Mouse (Mus musculus) monocyte, adult 2 months (primary cell): ENCODE results near the gene Per3.

Experiments used
- DNase-seq, 2 experiments: peaks; one replicate each; pipeline ENCODE4 v3.0.0; 2022; ENCODE audit warnings: low spot score in 2 of 2, low read depth in 1 of 2

The Per3 gene

DNA sequence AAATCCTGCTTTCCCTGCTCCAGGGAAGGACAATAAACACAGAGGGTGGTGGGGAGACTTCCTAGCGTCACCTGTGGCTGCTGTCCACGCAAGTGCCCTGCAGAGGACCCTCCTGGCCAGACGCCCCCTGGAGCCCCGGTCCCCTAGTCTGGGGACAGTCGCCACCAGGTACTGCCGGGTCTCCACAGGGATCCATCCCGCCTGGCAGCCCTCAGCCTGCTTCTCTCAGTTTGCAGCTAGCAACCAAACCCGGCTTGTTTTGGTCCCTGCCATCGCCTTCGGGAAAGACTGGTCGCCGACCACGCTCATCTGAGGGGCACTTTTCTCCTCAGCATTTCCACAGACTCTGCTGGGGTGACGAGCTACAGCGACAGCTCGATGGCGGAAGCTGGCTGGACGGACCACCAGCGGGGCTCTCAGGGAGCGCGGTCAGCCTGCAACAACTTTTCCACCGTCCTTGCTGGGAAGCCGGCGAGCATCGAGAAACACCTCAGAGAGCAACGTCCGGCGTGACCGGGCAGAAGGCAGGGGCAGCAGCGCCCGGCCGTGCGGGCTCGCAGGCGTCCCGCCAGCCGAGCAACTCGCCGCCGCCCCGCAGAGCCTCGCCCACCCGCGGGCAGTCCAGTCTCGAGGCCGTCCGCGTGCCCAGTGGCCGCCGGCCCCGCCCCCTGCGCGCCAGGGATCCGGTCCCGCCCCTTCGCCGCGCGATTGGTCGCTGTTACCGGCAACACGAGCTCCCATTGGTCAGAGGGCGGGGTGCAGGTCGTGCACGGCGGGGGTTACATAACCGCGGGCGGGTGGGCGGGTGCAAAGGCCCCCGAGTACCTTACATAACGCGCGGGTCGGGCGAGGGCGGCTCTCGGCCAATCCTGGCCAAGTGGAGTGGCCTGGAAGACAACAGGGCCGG lies at the start of gene Per3:
Gene Per3 (minus strand): TSS at position 629 of the 907 bp plus-strand sequence.
- peak; percentile 81 to 90 for DNase-seq

DNA sequence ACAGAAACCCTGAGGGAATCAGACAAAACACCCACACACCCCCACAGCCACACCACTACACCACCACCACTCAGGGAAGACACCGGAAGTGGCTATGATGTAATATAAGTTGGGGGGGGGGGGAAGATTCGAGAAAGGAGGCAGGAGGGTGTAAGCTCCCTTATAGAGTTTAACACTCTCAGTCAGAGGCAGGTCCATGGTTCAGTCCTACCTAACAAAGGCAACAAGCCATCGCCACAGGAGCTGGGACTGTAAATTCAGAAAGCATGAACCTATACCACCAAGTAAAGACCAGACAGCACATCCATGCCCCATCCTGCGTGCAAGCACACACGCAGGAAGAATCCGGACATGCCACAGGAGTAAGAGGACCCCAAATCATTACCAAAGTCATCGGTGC lies 44.8 kb upstream of the Per3 start, which contains the start of gene Gm13090:
Gene Gm13090 (plus strand): TSS at position 301 of the 400 bp plus-strand sequence.
- DNase-seq: no peak

DNA sequence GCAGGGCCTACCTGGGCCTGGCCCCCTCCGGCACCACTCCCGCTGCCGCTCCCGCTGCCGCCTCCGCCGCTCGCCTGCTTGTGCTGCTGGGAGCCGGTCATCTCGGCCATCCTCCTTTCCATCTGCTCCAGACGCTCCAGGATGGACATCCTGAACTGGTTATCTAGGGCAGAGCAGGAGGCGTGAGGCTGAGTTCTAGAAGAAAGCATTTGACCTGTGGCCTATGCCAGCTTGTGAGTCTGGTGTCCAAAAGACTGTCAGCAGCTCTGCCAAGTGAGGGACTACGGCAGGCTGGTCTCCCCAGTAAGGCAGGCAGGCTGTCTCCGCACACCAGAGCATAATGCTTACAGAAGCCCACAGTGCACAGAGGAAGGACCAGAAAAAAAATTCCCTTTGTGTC lies 44.4 kb upstream of the Per3 start:
- DNase-seq: no peak

DNA sequence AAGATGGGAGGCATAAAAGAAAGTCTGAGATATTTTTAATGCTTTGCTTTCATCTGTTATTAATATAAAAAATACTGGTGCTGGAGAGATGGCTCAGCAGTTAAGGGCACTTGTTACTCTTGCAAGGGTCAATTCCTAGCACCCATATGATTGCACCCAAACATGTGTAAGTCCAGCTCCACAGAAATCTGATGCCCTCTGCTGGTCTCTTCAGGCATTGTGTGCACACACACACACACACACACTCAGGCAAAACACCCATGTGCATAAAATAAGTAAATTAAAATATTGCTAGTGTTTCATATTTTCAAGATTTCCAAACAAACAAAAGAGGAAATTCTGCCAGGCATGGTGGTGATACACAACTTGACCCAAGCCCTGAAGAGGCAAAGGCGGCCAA lies 42.9 kb upstream of the Per3 start:
- no peak for DNase-seq

DNA sequence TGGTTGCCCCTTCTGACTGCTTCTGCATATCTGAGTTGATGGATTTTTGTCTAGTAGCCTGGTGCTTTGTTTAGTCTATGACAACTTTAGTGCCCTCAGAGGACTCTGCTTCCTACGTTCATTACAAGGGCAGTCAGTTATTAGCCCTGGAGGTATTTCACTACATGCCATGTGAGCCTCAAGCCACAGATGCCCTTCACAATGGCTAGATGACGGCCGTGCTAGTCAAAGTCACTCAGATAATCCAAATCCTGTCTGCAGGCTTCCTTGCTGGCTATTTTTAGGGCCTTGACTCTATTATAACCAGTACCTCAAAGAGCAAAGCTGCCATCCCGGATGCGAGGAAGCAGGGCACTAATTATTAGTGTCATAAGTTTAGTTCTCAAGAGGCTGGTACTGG lies 38.6 kb upstream of the Per3 start:
- no peak for DNase-seq

DNA sequence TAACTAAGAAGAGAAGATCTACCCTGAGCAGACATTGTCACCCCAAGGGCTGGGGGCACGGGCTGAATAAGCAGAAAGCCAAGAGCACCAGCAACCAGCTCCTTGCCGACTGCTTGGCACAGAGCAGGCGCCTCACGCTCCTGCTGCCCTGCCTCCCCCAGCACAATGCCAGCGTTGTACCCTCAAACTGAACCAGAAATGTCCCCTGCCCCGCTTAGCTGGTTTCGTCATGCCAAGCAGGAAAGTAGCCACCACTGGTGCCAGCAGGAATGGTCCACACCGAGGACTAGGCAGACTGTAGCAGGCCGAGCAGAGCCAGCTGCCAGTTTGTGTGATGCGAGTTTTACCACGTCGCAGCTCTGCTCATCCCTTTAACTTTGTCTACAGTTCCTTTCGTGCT lies 37.5 kb upstream of the Per3 start:
- no peak for DNase-seq

DNA sequence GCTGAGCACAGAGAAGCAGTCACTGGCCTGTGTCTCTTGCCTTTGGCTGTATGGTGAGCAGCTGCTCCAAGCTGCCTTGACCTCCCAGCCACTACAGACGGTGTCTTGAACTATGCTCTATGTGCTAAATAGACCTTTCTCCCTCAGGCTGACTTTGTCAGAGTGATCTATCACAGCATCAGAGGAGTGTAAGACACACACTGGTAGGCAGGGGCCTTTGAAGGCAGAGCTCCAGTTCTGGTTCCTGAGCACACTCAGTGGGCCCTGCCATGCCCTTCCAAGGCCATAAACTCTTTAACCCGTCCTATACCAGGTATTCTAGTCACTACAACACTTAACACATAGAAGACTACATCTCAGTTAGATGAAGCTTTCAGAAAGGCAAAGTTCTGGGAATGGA lies 36.9 kb upstream of the Per3 start:
- DNase-seq: no peak

DNA sequence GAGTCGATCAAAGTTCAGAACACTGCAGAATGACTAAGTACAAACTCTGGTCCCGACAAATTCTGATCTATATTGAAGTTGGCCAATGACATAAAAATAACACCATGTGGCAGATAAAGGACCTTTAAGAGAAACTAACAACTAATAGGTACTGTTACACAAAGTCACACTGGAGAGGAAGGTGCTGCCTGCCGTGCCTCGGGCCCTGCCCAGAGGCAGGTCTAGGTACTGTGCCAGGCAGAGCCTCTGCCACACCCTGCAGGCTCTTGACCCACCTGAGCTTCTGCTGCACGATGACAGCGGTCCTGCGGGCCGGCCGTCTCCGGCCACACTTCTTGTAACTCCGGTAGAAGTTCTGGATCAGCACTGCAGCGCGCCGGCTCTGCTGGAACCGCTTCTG lies 30.4 kb upstream of the Per3 start:
- DNase-seq: no peak

DNA sequence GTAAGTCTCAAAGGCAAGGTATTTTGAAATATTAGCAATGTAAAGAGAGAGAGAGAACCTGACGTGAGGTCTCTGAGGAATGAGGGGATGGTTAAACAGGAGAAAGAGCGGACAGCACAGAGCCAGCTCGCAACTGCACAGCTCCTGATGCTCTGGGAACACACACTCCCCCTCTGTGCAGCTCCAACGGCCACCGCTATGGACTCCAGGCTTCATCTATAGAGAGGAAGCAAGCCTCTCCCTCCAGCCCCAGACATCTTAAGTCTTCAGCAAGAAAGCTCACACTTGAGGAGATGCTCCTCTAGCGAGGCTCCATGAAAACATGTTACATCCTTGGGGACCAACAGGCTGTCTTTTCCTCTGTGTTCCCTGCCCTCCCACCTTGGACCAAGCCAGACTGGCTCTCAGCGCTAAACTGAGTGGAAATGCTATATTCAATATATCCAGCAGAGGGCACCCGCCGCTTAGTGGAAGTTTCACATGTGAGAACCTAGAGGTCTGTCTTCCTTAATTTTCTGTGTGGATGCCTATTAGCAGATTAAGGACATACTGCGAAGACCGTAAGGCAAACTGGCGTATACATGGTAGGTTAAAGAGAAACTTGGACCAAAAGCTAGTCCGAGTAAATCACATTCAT lies 28.8 kb upstream of the Per3 start:
- DNase-seq: peak; percentile 13 to 51

DNA sequence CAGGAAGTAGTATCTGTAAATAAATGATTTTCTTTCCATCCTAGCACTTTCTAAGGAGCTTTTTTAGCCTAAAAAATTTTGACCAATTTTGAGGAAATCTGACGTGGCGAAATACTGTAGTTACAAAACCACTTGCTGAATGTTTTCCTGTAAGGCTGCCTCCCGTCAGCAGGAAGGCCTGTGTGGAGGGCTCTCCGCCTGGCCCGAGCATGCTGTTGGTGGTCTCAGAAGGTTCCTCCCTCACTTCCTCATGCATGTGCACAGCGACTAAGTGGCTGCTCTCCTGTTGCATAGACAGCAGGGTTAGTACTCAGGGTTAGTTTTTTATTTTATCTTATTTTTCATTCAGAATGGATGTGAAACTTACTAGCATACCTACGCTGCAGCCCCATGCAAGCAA lies 26.5 kb upstream of the Per3 start:
- no peak for DNase-seq

DNA sequence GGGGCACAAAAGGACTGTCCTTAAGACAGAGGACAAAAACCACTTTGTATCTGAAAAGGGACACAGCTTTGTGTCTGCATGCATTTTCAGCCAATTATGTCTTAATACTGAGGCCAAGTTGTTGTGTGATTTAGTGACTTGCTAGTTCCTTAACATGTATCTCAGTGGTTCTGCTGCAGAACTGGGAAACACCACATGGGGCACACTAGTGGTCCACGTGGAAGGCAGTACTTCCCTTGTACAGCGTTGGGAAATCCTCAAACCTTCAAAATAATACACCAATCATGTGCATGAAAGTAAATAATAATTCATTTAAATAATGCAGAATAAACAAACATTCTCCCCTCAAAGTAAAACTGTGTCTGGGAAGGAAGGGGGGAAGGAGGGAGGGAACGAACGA lies 24.3 kb upstream of the Per3 start:
- DNase-seq: no peak

DNA sequence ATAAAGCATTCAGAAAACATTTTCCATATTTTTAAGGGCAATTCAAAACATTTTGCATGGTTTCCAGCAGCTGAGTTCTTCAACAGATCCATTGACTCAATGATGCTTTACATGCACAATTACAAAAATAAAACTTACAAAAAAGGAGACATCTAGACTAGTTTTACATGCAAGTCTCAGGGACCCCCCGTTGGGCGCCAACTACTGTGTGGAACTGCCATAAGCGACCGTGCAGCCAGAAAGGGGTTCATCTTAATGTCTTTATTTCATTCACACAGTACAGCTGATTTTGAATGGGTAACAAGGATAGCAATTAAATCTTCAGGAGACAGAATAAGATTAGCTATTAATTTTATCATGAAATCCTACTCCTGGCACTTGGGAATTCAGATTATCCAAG lies 15.1 kb upstream of the Per3 start:
- no peak for DNase-seq

DNA sequence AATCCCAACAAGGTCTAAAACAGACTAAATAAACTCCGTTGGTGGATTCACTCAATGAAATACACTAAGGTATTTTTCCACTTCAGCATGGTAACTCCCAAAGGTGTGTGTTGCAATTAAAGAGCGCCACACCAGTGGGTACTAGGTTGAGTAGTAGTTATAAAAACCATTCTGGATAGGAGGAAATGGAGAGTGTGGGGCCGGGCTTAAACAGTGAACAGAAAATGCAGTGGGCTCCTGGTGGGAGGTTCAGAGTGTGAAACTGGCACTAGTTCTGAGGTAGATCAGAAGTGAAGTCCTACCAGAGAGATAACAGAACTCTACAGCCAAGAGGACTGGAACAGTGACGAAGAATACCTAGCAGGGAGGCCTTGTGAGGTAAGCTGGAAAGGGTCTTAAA lies 14.2 kb upstream of the Per3 start:
- no peak for DNase-seq

DNA sequence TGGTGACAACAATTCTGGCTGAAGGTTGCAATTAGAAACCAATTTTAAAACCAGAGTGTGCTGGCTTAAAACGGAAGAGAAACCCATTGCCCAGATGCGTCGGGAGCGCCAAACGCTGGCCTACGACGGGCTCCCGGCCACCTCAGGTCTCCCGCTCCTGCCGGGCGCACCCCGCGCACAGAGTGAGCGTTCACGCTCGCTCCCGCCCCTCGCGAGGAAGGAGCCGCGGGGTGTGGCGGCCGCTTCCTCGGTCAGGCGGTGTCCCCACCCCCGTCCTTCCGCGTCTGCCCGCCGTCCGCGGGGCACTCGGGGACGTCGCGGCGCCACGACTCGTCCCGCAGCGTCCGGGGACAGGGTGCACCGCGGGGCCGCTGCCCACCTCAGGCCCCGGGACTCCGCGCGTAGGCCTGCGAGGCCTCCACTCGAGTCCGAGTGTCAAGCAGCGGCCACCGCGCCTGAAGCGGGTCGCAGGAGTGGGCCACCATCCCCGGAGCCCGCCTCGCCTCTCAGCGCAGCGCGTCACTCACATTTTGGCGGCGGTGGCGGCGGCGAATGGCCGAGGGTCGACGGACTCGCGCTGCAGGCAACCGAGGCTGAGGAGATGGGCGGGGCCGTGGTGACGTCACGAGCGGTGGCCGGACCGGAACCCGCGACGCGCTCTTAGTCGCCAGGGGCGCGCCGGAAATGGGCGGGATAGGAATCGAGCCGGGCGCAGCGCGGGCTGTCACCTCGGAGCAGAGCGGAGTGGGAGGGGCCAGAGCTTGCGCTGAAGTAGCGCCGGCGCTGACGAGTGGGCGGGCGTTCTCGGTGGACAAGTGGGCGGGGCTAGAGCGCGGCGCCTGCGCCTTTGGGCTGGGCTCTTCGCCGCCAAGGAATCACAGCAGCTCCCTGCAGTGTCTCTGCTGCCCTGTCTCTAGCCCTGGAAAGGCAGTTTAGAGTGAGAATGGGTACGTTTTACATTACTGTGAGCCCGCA lies 13.2 kb upstream of the Per3 start, which contains the start of gene Vamp3:
Gene Vamp3 (minus strand): TSS at position 617 of the 975 bp plus-strand sequence.
- peak; percentile 94 to 97 for DNase-seq

DNA sequence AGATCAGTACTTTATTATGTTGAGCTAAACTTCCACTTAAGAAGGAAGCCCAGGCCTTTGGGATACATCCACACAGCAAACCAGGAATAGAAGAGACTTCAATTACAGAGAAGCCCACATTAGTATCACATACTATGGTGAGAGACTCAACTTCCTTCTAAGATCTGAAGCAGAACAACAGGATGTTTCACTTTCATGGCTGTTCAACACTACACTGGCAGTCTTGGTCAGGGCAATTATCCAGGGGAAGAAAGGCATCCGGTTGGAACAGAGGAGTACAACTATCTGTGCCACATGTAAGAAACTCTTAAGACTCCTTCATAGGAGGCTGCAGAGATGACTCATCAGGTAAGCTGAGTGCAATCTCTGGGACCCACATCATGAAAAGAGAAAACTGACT lies 6.7 kb upstream of the Per3 start:
- no peak for DNase-seq

DNA sequence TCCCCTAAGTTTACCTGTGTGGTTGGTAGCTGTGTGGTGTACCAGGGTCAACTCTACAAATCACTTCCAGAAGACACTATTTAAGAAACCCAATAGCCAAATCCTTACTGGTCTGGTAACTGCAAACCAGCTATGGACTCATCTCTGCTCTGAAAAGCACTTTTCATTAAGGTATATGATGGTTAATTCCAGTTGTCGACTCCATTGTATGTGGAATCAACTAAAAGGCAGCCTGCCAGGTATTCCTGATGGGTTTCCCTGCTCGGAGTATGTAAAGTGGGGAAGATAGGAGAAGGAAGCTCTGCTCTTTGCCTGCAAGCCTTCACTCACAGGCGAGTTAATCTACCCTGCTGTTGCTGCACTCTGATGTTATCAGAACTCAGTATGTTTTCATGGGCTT lies 2.1 kb upstream of the Per3 start:
- DNase-seq: no peak

DNA sequence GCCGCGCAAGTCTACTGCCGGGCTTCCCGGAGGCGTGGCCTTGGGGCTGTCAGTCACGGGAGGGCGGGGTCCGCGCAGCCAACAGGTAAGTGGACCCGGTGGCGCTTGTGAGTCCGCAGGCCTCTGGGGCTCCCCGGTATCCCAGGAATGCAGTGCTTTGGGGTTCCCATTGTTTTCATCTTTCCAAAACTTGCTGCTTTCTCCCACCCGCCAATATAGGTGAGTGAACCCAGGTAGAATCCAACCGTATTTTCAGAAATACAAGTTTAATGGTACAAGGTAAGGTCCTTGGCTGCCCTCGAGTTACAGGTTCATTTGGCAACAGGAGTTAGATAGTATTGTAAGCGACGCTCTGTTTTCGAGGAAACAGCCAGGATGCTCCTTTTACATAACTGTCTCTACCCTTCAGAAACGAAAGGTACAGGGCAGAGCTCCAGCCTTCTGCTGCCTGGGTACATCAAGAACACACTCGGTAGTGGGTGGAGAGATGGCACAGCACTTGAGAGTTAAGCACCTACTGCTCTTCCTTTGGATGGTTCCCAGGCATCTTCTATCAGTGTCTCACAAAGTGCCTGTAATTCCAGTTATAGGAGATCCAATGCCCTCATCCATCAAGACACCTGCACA lies 592 bp upstream of the Per3 start:
- DNase-seq: no peak

DNA sequence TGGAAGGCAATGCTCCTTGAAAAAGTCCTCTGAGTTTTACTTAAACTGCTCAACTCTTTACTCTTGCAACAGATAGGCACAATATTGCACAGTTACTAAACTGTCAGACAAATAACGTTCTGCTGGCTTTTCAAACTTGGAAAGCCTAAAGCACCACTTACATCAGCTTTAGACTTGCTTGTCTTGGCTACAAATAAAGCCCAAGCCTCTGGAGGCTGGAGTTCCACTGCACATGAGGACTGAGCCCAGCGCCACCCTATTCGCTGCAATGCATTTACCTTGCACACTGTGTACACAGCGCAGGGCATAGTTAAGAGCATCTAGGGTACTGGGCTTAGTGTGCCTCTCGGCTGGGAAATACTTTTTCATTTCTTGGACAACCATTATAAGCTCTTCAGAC lies 1.2 kb downstream of the Per3 start:
- DNase-seq: no peak

DNA sequence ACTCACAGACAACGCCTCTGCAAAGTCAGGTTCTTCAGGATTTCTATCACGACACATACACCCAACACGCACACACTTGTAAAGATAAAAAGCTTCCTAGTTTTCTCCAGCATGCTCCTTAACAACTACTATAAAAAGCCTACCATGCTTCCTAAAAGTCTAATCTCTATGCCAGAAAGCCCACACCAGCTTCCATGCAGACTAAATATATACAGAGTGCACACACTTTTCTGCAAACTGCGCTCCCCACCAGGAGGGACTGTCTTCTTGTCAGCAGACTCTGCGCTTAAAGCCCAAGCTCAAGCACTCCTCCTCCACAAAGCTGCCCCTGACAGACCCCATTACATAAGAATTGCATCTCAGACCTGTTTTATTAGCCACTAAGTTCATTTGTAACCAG lies 3.0 kb downstream of the Per3 start:
- DNase-seq: no peak

DNA sequence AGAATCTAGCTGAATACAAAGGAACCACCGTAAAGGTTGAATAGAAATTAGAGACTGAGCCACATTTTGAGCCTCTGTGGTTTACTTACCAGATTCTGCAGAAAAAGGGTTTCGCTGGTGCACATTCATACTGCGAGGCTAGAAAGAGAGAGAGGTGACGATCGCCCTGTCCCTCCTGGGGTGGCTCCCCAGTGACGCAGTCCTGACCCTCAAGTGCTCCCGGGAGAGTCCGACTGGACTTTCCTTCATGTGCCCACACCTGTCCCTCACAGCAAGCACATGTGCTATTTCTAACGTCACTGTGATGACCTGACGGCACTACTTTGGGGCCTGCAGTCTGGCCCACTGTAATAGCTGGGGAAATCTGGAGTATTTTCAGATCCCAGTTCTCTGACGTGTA lies 6.7 kb downstream of the Per3 start:
- no peak for DNase-seq

DNA sequence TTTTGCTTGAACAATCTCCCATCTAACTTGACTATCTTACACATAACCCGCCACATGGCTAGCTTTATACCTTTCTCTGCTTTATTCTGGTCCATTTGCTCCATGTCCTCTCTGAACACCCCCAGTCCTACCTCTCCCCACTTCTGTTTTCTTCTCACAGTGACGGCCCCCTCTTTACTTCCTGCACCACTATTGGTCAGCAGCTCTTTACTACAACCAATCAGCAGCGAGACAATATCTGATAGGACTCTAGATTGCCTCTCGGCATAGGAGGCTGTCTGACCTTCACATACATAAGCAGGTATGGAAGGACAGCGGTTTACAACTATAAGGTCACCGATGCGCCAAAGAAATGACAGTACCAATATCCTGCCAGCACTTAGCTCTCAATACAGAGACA lies 7.9 kb downstream of the Per3 start:
- no peak for DNase-seq
